Mouse (Mus musculus) brain, embryonic 14.5 days (tissue): ENCODE results near the gene Trpm1.

Experiments used
- CTCF ChIP-seq: fragments of 200-500 bp; IDR thresholded peaks from 2 replicates; pipeline ENCODE4 v1.5.1; 2012; ENCODE audit warnings: inconsistent platforms, mild to moderate bottlenecking, moderate library complexity, borderline replicate concordance; ENCODE audit not compliant: insufficient read depth, insufficient read length; ENCODE audit errors: extremely low read depth
- POLR2A ChIP-seq: fragments of 200-500 bp; IDR thresholded peaks from 2 replicates; pipeline ENCODE4 v1.6.1; 2012; ENCODE audit warnings: mild to moderate bottlenecking, inconsistent platforms, borderline replicate concordance; ENCODE audit not compliant: poor library complexity, insufficient read depth, insufficient read length, severe bottlenecking; ENCODE audit errors: extremely low read depth

DNA sequence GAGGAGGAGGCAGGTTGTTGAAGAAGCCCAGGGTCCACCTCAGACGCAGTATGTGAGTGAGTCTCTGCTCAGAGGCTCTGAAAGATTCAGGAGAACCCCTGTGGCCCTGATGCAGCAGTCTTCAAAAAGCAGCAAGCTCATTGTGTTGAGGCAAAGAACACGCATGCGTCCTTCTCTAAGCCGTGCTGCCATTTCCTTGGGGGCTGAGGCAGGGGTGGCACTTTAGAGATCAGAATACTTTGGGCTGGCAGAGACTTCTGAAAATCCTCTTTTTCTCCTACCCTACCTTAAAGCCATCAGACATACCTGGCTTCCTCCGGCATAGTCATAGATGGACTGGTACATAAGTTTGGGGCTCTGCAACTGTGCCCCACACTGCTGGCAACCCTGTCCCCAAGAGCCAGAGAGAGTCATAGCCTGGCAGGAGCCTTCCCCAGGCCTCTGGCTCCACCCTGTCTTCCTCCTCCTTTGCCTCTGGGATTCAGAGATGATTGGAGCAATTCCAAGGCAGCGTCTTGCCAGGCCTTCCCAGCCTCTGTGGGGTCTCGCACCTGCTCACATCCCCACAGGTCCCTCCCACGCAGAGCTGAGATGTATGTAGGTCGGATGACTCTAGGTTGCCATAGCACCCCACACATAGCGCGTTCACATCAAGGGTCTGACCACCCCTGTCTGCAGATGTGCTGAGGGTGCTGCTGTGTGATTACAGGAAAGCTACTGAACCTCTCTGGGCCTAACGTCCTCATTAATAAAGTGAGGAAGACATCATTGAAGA lies 4.8 kb downstream of the Trpm1 start:
- TF ChIP-seq CTCF (no peak), POLR2A (no peak)
